ENCODE assay signal across 8 mouse cellular contexts in genomic region chr3:83286975-83287405, GRCm38 (mm10).
DNase-seq lines count a peak whose midpoint lies in the region; ATAC-seq and TF ChIP-seq lines count a peak whose summit lies in the region.

No protein-coding gene starts in this region.

- WGBS in forebrain, embryonic 16.5 days, result 4% methylated on average over 11 of the region's 11 CpGs
- WGBS in liver, postnatal 0 days (ENCODE audit: insufficient replicate concordance), result 10% methylated on average over 11 of the region's 11 CpGs

- peak overlapping the region; percentile 56 for H3K4me3 ChIP-seq in forebrain, embryonic 16.5 days (replicated peaks; ENCODE audit: low read length)
- H3K4me3 ChIP-seq in liver, postnatal 0 days (ENCODE audit: low read depth, low read length), result no peak overlapping the region

- H3K36me3 ChIP-seq in forebrain, embryonic 16.5 days (ENCODE audit: control insufficient read depth, insufficient read depth), result no peaks in the 10 kb centered on the region
- H3K36me3 ChIP-seq in liver, postnatal 0 days (replicated peaks; ENCODE audit: insufficient read depth, low read length), result no peaks in the 10 kb centered on the region

- H3K9me3 ChIP-seq in forebrain, embryonic 16.5 days (ENCODE audit: control insufficient read depth, low read length), result no peaks in the 10 kb centered on the region
- no peaks in the 10 kb centered on the region for H3K9me3 ChIP-seq in liver, postnatal 0 days (ENCODE audit: low read length)

- DNase-seq in 3T3-L1 (ENCODE audit: low read depth, low spot score), result peak; percentile 69
- peak; percentile 26 for DNase-seq in c-Kit-positive CD71-negative TER-119-negative erythroid progenitor cells, embryonic 14.5 days (ENCODE audit: low read depth)
- peak; percentile 48 to 67 for DNase-seq in layer of hippocampus, adult 8-10 months (ENCODE audit: low spot score in 2 of 2)
- DNase-seq in liver, postnatal 0 days, result peak; percentile 16
- peak; percentile 12 for DNase-seq in ovary, postnatal 10 days (ENCODE audit: low spot score)
- no peak for DNase-seq in T-cell, adult 2 months (ENCODE audit: low spot score)

- H3K4me1 ChIP-seq in forebrain, embryonic 16.5 days (replicated peaks; ENCODE audit: control insufficient read depth, insufficient read depth, low read length), result no peaks in the 10 kb centered on the region
- H3K4me1 ChIP-seq in liver, postnatal 0 days (ENCODE audit: insufficient read depth), result no peaks in the 10 kb centered on the region

- TF ChIP-seq EP300 in liver, postnatal 0 days (IDR thresholded peaks at IDR 0.05; ENCODE audit: low read depth), result no peak

- ATAC-seq in forebrain, embryonic 16.5 days, result peak; percentile 97
- ATAC-seq in hematopoietic stem cell, adult 5-6 weeks (replicated peaks in 1 of 2; ENCODE audit: insufficient read depth in 1 of 2, low FRiP score in 2 of 2, low TSS enrichment in 1 of 2, low read depth in 1 of 2, poor library complexity in 2 of 2, severe bottlenecking in 2 of 2), result peak; percentile 68 to 78
- ATAC-seq in liver, postnatal 0 days, result no peak

- TF ChIP-seq CTCF in liver, postnatal 0 days (IDR thresholded peaks at IDR 0.05; ENCODE audit: low read depth), result peak; percentile 63

- no peaks in the 10 kb centered on the region for H3K27me3 ChIP-seq in forebrain, embryonic 16.5 days (replicated peaks; ENCODE audit: control insufficient read depth, insufficient read depth, low read length)
- no peaks in the 10 kb centered on the region for H3K27me3 ChIP-seq in liver, postnatal 0 days (ENCODE audit: insufficient read depth, low read length)

- peak overlapping the region; percentile 68 for H3K9ac ChIP-seq in forebrain, embryonic 16.5 days (replicated peaks; ENCODE audit: low read depth, low read length)
- H3K9ac ChIP-seq in liver, postnatal 0 days (replicated peaks), result no peak overlapping the region

- no peak overlapping the region for H3K27ac ChIP-seq in forebrain, embryonic 16.5 days (ENCODE audit: low read length)
- H3K27ac ChIP-seq in liver, postnatal 0 days (ENCODE audit: low read depth), result no peak overlapping the region

- H3K4me2 ChIP-seq in forebrain, embryonic 16.5 days (ENCODE audit: low read length), result peak overlapping the region; percentile 82
- peak overlapping the region; percentile 29; the same call in 1 of the 2 replicates for H3K4me2 ChIP-seq in liver, postnatal 0 days (ENCODE audit: low read depth, low read length)
